Mouse (Mus musculus): ENCODE data around the gene Poll.

DNA sequence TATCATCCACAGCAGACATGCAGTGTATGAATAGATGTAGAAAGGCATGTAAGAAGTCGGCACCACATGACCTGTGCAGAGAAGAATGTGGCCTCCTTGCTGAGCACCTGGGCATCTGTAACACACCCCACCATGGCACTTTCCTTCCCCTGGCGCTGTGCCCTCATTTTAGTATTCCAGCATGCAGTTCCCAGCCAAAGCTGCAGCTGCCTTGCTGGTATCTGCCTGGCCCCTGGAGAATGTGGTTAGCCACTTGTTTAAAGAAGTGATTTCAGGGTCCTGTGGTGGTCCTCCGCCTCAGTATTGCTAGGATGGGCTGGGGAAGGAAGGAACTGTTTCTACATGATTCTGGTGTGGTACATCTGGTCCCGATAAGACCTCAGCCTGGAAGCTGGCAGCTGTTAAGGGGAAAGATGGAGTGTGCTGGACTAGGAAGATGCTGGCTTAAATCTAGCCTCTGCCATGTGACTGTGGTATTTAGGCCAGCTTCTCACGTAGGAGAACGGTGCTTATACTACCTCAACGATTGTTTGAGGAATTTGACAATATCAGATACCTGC, 14.1 kb upstream of the Poll start:
- TF ChIP-seq CTCF (IDR thresholded peaks at IDR 0.05; ENCODE audit: low read depth) = no peak
- TF ChIP-seq EP300 (optimal IDR thresholded peaks at IDR 0.05) = no peak
